Mouse (Mus musculus) embryonic fibroblast, embryonic 13.5 days (primary cell): ENCODE measurements around the gene Tbccd1. TPM values are rescaled to one million over a fixed set of nuclear protein-coding genes. Genes with fewer than 3 reads are reported as not detected.
"Not testable (repeated sequence)": the region's sequence is repeated elsewhere in the genome, so short reads cannot be mapped to it uniquely, and the experiment has no call there.

Experiments
- H3K27ac ChIP-seq: 2 replicates; pipeline ENCODE4 v1.5.1; 2012; ENCODE audit warnings: low read length, control low read depth, inconsistent platforms; ENCODE audit not compliant: insufficient read depth
- H3K4me1 ChIP-seq: 2 replicates; pipeline ENCODE4 v1.6.1; 2011; ENCODE audit warnings: low read length; ENCODE audit not compliant: control insufficient read depth, insufficient read depth
- H3K4me3 ChIP-seq: 2 replicates; pipeline ENCODE4 v1.5.1; 2011; ENCODE audit warnings: mild to moderate bottlenecking, control low read depth, low read length; ENCODE audit not compliant: insufficient read depth
- CTCF ChIP-seq: IDR thresholded peaks from 2 replicates; pipeline ENCODE4 v1.5.1; 2011; ENCODE audit warnings: mild to moderate bottlenecking, control low read depth, low read length, moderate library complexity, borderline replicate concordance; ENCODE audit not compliant: insufficient read depth
- POLR2A ChIP-seq: IDR thresholded peaks from 2 replicates; pipeline ENCODE4 v1.6.1; 2011; ENCODE audit warnings: low read depth, mild to moderate bottlenecking, control low read depth, low read length, moderate library complexity
- polyA plus RNA-seq: library from polyadenylated mRNA; stranded (reverse); fragments of >200 nt; gene quantifications from 2 replicates; pipeline ENCODE4 v1.2.4, GENCODE M21; 2011; ENCODE audit warnings: low read depth; ENCODE audit not compliant: missing spikeins, insufficient read length

The Tbccd1 gene
- polyA plus RNA-seq, 1 experiment = 15.9 TPM

DNA sequence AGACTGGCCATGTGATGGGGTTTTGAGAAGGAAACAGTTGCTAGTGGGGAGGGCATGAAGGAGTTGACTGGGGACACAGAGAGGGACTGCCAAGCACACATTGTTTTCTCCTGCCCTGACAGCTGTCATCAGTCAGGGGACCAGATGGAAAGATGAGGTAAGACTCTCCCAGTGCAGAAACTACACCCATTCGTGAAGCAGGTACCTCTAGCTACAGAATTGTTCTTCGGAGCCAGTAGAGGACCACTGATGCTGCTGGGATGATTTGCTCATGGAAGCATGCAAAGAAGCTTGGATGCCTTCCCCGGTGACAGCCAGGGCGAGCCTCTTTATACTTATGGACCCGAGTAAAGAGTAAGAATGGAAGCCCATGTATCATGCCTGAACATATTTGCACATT lies 59.9 kb downstream of the Tbccd1 start:
- Histone ChIP-seq H3K27ac (no peak overlapping the region), H3K4me1 (peaks cover 5% of the 10 kb centered on the region; the same call in 1 of the 2 replicates), H3K4me3 (no peak overlapping the region)
- TF ChIP-seq CTCF (no peak), POLR2A (no peak)

DNA sequence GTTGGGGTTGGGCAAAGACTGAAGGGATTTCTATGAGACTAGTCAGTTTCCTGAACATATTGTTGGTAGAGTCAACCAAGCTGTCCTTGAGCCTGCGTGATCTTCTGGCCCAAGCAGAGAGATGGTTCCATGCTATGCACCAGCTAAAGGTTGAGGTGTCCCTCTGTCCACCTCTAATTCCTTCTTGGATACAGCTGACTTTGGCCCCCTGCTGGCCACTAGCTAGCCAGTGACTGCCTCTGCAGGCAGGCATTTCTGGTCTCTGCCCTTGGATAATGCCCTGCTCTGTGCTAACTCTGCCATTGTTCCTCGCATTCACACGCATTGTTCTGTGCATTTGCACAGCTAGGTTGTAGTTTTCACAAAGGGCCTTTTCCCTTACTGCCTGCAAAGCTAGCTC lies 62.0 kb downstream of the Tbccd1 start:
- Histone ChIP-seq H3K4me3 (no peak overlapping the region), H3K27ac (no peak overlapping the region), H3K4me1 (no peaks in the 10 kb centered on the region)
- TF ChIP-seq POLR2A = no peak
- TF ChIP-seq CTCF = 0 out of 2 replicates have a peak, but pooled peaks have one; percentile 27

DNA sequence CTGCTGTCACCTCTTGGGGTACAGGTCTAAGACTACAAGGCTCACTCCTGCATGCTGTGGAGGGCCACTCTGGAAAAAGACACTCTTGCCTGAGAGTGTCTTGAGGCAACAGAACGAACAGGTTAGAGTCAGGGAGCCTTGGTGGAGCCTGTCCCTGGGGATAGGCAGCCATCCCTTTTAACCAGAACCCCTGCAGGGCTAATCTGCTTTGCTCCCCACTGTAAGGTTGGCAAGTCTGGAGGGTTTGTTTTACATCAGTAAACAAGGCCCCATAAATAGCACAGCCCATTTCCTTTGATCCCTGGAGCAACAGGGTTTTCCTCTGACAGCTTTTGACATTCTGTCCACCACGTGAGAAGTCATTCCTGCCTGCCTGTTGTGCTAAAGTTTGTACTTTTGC lies 66.2 kb downstream of the Tbccd1 start:
- Histone ChIP-seq H3K4me1 (no peaks in the 10 kb centered on the region), H3K4me3 (no peak overlapping the region), H3K27ac (no peak overlapping the region)
- TF ChIP-seq CTCF = no peak
- no peak for TF ChIP-seq POLR2A

DNA sequence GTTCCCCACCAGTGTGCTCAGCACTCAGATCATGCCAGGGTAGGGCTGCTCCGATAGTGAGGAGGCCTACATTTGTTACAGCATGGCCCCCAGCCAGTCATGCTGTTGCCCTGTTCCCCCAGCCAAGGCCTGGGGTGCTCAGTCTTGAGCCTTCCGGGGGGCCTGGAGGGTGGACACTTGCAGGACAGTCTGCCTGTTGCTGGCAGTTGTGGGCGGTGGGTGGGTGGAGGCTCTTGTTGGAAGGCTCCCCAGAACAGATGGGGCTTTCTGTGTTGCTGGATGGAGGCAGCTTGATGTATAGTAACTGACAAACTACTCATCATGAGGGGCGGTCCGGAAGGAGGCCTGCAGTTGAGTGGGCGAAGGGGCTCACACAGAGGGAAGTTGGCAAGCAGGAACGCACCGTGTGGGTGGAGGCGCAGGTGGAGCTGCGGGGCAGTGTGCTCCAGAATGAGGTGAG lies 67.5 kb downstream of the Tbccd1 start:
- no peaks in the 10 kb centered on the region for H3K4me1 ChIP-seq
- no peak overlapping the region for H3K4me3 ChIP-seq
- no peak overlapping the region for H3K27ac ChIP-seq
- no peak for TF ChIP-seq POLR2A
- TF ChIP-seq CTCF = no peak

DNA sequence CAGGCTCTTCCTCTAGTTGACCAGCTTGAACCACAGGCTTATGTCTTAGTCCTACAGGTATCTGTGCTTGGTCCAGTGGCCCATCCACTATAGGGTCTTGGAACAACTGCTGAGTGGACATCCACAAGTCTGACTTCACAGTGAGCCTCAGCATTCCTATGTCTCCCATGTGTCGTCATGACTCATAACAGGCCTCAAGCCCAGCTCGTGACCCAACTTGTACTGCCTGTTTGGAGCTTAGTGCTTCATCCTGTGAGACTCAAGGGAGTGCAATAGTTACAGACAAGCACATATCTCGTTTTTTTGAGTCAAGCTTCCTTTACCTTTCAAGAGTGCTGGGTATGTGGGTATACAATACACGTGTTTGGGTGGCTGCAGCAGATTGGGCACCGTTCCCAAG lies 74.8 kb downstream of the Tbccd1 start:
- TF ChIP-seq CTCF = no peak
- no peak for TF ChIP-seq POLR2A
- peaks cover 4% of the 10 kb centered on the region; the same call in 1 of the 2 replicates for H3K4me1 ChIP-seq
- no peak overlapping the region for H3K4me3 ChIP-seq
- H3K27ac ChIP-seq = no peak overlapping the region

DNA sequence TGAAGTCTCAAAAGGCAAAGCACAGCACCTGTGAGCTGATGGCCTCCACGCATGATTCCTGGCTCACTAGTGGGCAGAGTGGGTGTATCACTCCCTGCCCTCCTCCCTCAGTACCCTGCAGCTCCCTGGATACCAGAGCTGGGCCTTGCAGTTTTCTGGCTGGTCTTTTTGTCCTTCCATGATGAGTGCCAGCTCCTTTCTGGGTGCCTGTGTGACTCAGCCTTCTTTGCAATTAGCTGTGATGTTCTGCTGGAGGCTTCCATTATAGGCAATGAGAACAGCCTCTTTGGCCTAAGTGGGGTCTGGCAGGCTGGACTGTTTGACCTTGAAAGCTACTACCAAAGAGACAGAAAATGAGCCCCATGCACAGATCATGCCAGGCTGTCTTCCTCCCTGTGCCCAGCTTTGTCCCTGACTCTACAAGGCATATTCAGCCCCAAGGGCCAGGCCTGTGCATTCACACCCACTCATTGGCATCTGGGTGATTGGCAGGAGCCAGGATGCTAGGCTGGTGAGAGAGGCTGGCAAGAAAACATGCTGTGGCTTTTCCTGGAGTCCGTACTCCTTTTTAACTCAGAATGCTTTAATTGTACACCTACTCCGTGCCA lies 78.1 kb downstream of the Tbccd1 start:
- H3K27ac ChIP-seq = no peak overlapping the region
- TF ChIP-seq POLR2A (no peak), CTCF (no peak)

DNA sequence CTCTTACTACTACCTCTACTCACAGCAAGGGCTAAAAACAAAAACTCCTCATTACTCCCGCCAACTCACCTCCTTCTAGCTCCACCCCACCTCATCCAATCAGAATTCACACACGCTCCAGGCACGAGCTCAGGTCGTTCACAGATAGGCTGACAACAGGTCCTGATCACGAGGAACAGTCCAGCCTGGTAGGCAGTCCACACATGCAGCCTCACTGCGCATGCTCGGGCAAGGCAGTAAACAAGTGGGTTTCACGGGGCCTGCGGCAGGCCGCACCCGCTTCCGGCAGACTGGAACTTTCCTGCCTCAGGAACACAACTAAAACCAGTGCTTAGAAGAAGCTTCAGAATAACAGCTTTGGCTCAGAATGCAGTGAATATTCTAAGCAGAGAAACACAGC lies 79.2 kb downstream of the Tbccd1 start:
- not testable (repeated sequence) for H3K4me1 ChIP-seq, H3K27ac ChIP-seq, H3K4me3 ChIP-seq

More for the DNA sequence above, 78.1 kb downstream of the Tbccd1 start:
- Histone ChIP-seq H3K4me1 (peaks cover 4% of the 10 kb centered on the region; the same call in 1 of the 2 replicates), H3K4me3 (no peak overlapping the region)

DNA sequence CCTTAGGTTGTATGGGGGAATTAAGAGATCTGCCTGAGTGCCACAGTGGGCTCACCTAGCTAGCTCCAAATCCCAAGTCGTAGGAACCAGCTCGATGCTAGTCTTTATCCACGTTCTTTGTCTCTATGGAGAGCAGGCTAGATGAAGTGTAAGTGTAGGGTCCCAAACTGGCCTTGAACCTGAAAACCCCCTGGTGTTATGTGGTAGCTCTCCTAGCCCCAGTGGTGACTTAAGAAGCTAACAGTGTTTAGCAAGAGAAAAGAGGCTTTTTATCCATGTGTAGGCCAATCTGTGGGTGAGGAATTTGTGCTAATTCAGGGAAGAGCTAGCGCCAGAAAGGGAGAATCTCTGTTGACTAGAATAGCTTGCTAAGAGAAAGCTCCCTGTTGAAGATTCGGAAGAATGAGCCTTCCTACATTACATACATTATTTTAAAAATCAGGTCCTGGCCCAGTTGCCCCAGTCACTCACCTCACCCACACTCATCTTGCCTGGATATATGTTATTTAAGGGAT lies 81.9 kb downstream of the Tbccd1 start:
- Histone ChIP-seq H3K4me3 (no peak overlapping the region), H3K27ac (no peak overlapping the region), H3K4me1 (0 out of 2 replicates have a peak, but pooled peaks cover 2% of the 10 kb centered on the region)
- TF ChIP-seq POLR2A (no peak), CTCF (no peak)

DNA sequence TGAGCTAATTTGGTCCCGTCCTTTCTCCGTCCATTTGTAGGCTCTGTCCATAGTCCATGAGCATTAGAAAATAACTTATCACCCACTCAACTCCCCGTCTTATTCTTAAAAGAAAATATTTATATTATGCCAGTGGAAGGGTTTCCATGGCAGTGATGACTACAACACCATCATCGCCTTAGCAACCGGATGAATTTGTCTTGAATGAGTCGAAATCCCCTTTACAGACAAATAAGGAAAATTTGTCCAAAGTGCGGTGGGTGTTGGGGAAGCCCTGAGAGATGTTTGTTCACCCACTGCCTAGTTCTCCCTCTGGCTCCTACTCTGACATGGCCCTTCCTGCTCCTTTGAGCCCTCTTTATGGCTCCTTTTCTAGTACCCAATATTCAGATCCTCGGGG lies 88.8 kb downstream of the Tbccd1 start:
- no peak overlapping the region for H3K4me3 ChIP-seq

DNA sequence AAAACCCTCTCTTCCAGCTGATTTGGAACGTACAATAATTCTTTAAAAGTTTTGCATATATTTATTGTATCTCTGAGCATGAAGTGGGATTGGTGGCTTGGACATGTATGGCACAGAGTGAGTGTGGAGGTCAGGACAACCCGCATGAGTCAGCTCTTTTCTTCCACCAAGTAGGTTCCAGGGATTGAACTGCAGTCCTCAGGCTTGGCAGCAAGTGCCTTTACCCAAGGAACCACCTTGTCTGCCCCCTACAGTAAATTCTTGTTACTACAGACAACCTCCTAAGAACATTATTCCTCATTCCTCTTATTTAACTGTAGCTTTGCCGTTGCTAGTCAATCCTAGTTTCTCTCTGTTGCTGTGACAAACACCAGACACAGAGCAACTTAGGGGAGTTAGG lies 90.1 kb downstream of the Tbccd1 start:
- TF ChIP-seq POLR2A = no peak
- no peak for TF ChIP-seq CTCF
- Histone ChIP-seq H3K4me3 (no peak overlapping the region), H3K27ac (no peak overlapping the region), H3K4me1 (peaks cover 5% of the 10 kb centered on the region; the same call in 1 of the 2 replicates)

More for the DNA sequence above, 88.8 kb downstream of the Tbccd1 start:
- no peak overlapping the region for H3K27ac ChIP-seq
- TF ChIP-seq CTCF (no peak), POLR2A (no peak)
- peaks cover 5% of the 10 kb centered on the region; the same call in 1 of the 2 replicates for H3K4me1 ChIP-seq
